Mouse (Mus musculus): ENCODE results near the gene Klk1b16. TPM values are rescaled to one million over a fixed set of nuclear protein-coding genes. Genes with fewer than 3 reads are reported as not detected.

Gene Klk1b16
- not detected for polyA plus RNA-seq (2014; fragmentation: Illumina TruSeq; extraction: RNeasy Lipid Tissue Mini Kit (QIAGEN cat#74804); ENCODE audit: low read depth, low replicate concordance)

GRCm38 (mm10) chr7:44136467-44136866, at the start of gene Klk1b16:
Klk1b16 (plus strand) TSS chr7:44136767.

GRCm38 (mm10) chr7:44102028-44102427, 34.5 kb upstream of the Klk1b16 start, which contains the start of gene Klk1b21:
Klk1b21 (plus strand) TSS chr7:44102328.

GRCm38 (mm10) chr7:44112373-44112772, 24.2 kb upstream of the Klk1b16 start, which contains the start of gene Klk1b22:
Klk1b22 (plus strand) TSS chr7:44112673.

GRCm38 (mm10) chr7:44187936-44188335, 51.4 kb downstream of the Klk1b16 start, which contains the start of gene Klk1b24:
Klk1b24 (plus strand) TSS chr7:44188236.

Other genes starting within 250 kb of the Klk1b16 start
- gene Klk15, start 203.0 kb upstream of the Klk1b16 start, polyA plus RNA-seq (2014; fragmentation: Illumina TruSeq; extraction: RNeasy Lipid Tissue Mini Kit (QIAGEN cat#74804); ENCODE audit: low read depth, low replicate concordance) = not detected
- gene Klk1b8, start 186.1 kb upstream of the Klk1b16 start, polyA plus RNA-seq (2014; fragmentation: Illumina TruSeq; extraction: RNeasy Lipid Tissue Mini Kit (QIAGEN cat#74804); ENCODE audit: low read depth, low replicate concordance) = 0.57 TPM
- not detected for gene Klk1b1, start 170.0 kb upstream of the Klk1b16 start, polyA plus RNA-seq (2014; fragmentation: Illumina TruSeq; extraction: RNeasy Lipid Tissue Mini Kit (QIAGEN cat#74804); ENCODE audit: low read depth, low replicate concordance)
- 0.97 TPM for gene Klk1b9, start 160.7 kb upstream of the Klk1b16 start, polyA plus RNA-seq (2014; fragmentation: Illumina TruSeq; extraction: RNeasy Lipid Tissue Mini Kit (QIAGEN cat#74804); ENCODE audit: low read depth, low replicate concordance)
- gene Klk1b11, start 140.9 kb upstream of the Klk1b16 start, polyA plus RNA-seq (2014; fragmentation: Illumina TruSeq; extraction: RNeasy Lipid Tissue Mini Kit (QIAGEN cat#74804); ENCODE audit: low read depth, low replicate concordance) = not detected
- not detected for gene Klk1b26, start 124.6 kb upstream of the Klk1b16 start, polyA plus RNA-seq (2014; fragmentation: Illumina TruSeq; extraction: RNeasy Lipid Tissue Mini Kit (QIAGEN cat#74804); ENCODE audit: low read depth, low replicate concordance)
- 0.93 TPM for gene Klk1b27, start 84.5 kb upstream of the Klk1b16 start, polyA plus RNA-seq (2014; fragmentation: Illumina TruSeq; extraction: RNeasy Lipid Tissue Mini Kit (QIAGEN cat#74804); ENCODE audit: low read depth, low replicate concordance)
- not detected for gene Klk1b21, start 34.4 kb upstream of the Klk1b16 start, polyA plus RNA-seq (2014; fragmentation: Illumina TruSeq; extraction: RNeasy Lipid Tissue Mini Kit (QIAGEN cat#74804); ENCODE audit: low read depth, low replicate concordance)
- gene Klk1b22, start 24.1 kb upstream of the Klk1b16 start, polyA plus RNA-seq (2014; fragmentation: Illumina TruSeq; extraction: RNeasy Lipid Tissue Mini Kit (QIAGEN cat#74804); ENCODE audit: low read depth, low replicate concordance) = 1.8 TPM
- gene Klk1b24, start 51.5 kb downstream of the Klk1b16 start, polyA plus RNA-seq (2014; fragmentation: Illumina TruSeq; extraction: RNeasy Lipid Tissue Mini Kit (QIAGEN cat#74804); ENCODE audit: low read depth, low replicate concordance) = 0.77 TPM
- gene Klk1b3, start 61.4 kb downstream of the Klk1b16 start, polyA plus RNA-seq (2014; fragmentation: Illumina TruSeq; extraction: RNeasy Lipid Tissue Mini Kit (QIAGEN cat#74804); ENCODE audit: low read depth, low replicate concordance) = 0.93 TPM
- not detected for gene Klk1b4, start 70.7 kb downstream of the Klk1b16 start, polyA plus RNA-seq (2014; fragmentation: Illumina TruSeq; extraction: RNeasy Lipid Tissue Mini Kit (QIAGEN cat#74804); ENCODE audit: low read depth, low replicate concordance)
- gene Klk1b5, start 79.2 kb downstream of the Klk1b16 start, polyA plus RNA-seq (2014; fragmentation: Illumina TruSeq; extraction: RNeasy Lipid Tissue Mini Kit (QIAGEN cat#74804); ENCODE audit: low read depth, low replicate concordance) = 1.9 TPM
- 786 TPM for gene Klk1, start 88.6 kb downstream of the Klk1b16 start, polyA plus RNA-seq (2014; fragmentation: Illumina TruSeq; extraction: RNeasy Lipid Tissue Mini Kit (QIAGEN cat#74804); ENCODE audit: low read depth, low replicate concordance)
- not detected for gene Gm36864, start 99.4 kb downstream of the Klk1b16 start, polyA plus RNA-seq (2014; fragmentation: Illumina TruSeq; extraction: RNeasy Lipid Tissue Mini Kit (QIAGEN cat#74804); ENCODE audit: low read depth, low replicate concordance)
- gene 1700028J19Rik, start 109.9 kb downstream of the Klk1b16 start, polyA plus RNA-seq (2014; fragmentation: Illumina TruSeq; extraction: RNeasy Lipid Tissue Mini Kit (QIAGEN cat#74804); ENCODE audit: low read depth, low replicate concordance) = 1.6 TPM
- 13.6 TPM for gene 2410002F23Rik, start 110.0 kb downstream of the Klk1b16 start, polyA plus RNA-seq (2014; fragmentation: Illumina TruSeq; extraction: RNeasy Lipid Tissue Mini Kit (QIAGEN cat#74804); ENCODE audit: low read depth, low replicate concordance)
- gene Acp4, start 120.6 kb downstream of the Klk1b16 start, polyA plus RNA-seq (2014; fragmentation: Illumina TruSeq; extraction: RNeasy Lipid Tissue Mini Kit (QIAGEN cat#74804); ENCODE audit: low read depth, low replicate concordance) = not detected
- gene Gm15517, start 124.7 kb downstream of the Klk1b16 start, polyA plus RNA-seq (2014; fragmentation: Illumina TruSeq; extraction: RNeasy Lipid Tissue Mini Kit (QIAGEN cat#74804); ENCODE audit: low read depth, low replicate concordance) = not detected
- gene Clec11a, start 170.1 kb downstream of the Klk1b16 start, polyA plus RNA-seq (2014; fragmentation: Illumina TruSeq; extraction: RNeasy Lipid Tissue Mini Kit (QIAGEN cat#74804); ENCODE audit: low read depth, low replicate concordance) = 1.8 TPM
- gene Shank1, start 173.5 kb downstream of the Klk1b16 start, polyA plus RNA-seq (2014; fragmentation: Illumina TruSeq; extraction: RNeasy Lipid Tissue Mini Kit (QIAGEN cat#74804); ENCODE audit: low read depth, low replicate concordance) = not detected
- not detected for gene Syt3, start 247.3 kb downstream of the Klk1b16 start, polyA plus RNA-seq (2014; fragmentation: Illumina TruSeq; extraction: RNeasy Lipid Tissue Mini Kit (QIAGEN cat#74804); ENCODE audit: low read depth, low replicate concordance)
- gene 1700008O03Rik, start 249.1 kb downstream of the Klk1b16 start, polyA plus RNA-seq (2014; fragmentation: Illumina TruSeq; extraction: RNeasy Lipid Tissue Mini Kit (QIAGEN cat#74804); ENCODE audit: low read depth, low replicate concordance) = not detected

Data from kidney, adult 10 weeks (tissue).